Mouse (Mus musculus): ENCODE data around the gene Clk4.

Clk4 gene

DNA sequence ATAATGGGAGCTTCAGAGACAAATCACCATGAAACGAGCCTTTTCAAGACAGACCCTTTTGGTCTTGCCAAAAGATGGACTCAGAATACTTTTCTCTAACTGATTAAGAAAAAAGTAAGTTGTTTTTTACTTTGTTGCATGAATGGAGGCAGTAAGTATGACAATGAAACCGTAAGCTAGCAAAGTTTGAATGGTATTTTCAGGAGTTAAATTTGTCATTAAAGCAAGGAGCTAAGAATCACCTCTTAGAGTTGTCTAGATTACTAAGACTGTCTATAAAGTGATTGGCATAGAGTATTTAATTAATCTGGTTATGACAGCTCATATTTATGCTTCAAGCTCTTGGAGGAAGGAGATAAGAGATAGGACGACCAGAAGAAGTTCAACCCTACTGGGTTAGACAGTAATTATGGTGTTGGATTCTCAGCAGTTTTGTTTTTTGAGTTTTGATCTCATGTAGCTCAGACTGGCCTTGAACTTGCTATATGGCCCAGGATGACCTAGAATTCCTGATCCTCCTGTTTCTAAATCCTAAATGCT, at the start of gene Clk4:
Gene Clk4, plus strand, starts transcription at position 51 of the 540 bp plus-strand sequence.
- peaks cover 15% of the 10 kb centered on the region for H3K36me3 ChIP-seq (ENCODE audit: insufficient read depth, low read length)
- no peaks in the 10 kb centered on the region for H3K9me3 ChIP-seq (ENCODE audit: low read length)
- peaks cover 15% of the 10 kb centered on the region for H3K27me3 ChIP-seq (ENCODE audit: insufficient read depth, low read length)
- peak within 1 kb of the TSS; percentile 91 for H3K4me3 ChIP-seq (replicated peaks; ENCODE audit: low read length)
- TF ChIP-seq NANOG (IDR thresholded peaks at IDR 0.05; ENCODE audit: borderline replicate concordance, low read length) (no peak), CTCF (conservative IDR thresholded peaks at IDR 0.05; ENCODE audit: low read length) (no peak), POU5F1 (IDR thresholded peaks at IDR 0.05; ENCODE audit: borderline replicate concordance, low read length) (no peak)
- H3K4me1 ChIP-seq (replicated peaks; ENCODE audit: low read depth, low read length) = peaks cover 36% of the 10 kb centered on the region

DNA sequence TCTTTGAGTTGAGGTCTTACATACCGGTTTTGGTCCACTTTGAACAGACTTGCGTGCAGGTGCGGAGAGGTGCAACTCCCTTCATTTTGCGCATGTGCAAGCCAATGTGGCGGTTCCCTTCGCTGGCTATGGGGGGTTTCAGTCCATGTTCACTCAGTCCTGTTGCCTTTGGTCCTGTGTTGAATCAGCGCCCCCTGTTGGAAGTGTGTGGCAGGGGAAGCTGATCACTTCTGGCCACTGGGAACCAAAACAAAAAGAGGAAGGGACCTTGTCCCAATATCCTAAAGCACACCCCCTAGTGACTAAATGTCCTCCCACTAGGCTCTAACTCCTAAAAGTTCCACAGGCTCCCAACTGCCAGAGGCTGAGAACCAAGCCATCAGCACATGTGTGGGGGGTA, 47.5 kb upstream of the Clk4 start:
- Histone ChIP-seq H3K9me3 (ENCODE audit: low read length) (no peaks in the 10 kb centered on the region), H3K4me1 (replicated peaks; ENCODE audit: low read depth, low read length) (peaks cover 37% of the 10 kb centered on the region), H3K27me3 (ENCODE audit: insufficient read depth, low read length) (no peaks in the 10 kb centered on the region), H3K4me3 (replicated peaks; ENCODE audit: low read length) (no peak overlapping the region), H3K36me3 (ENCODE audit: insufficient read depth, low read length) (peaks cover 74% of the 10 kb centered on the region)
- TF ChIP-seq POU5F1 (IDR thresholded peaks at IDR 0.05; ENCODE audit: borderline replicate concordance, low read length) (no peak), NANOG (IDR thresholded peaks at IDR 0.05; ENCODE audit: borderline replicate concordance, low read length) (no peak), CTCF (conservative IDR thresholded peaks at IDR 0.05; ENCODE audit: low read length) (peak; percentile 79)

DNA sequence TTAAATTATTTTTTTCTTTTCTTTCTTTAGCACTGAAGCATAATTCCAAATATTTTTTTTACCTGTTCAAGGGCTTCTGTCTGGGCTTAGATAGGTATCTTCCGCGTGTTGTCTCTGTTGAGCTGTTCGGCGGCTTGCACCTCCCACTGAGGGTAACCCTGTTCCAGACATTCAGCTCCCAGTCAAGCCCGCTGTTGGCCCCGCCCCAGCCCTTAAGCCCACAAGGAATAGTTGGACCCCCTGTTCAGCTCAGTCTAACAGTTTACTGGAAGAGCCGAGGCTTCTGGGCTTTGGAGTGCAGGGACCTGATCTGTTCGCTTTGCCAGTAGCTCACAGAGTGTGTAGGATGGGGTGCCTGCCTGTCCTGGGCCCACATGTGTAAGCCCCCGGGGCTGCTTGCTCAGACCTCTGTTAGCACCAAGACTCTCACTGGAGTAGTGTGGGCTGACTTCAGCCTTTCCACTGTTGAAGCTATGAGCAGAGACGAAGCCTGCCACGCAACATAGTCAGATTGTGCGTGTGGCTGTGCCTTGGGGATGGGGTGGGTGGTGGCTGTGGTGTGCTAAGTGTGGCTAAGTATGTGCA, 42.0 kb upstream of the Clk4 start:
- Histone ChIP-seq H3K9me3 (ENCODE audit: low read length) (no peaks in the 10 kb centered on the region), H3K36me3 (ENCODE audit: insufficient read depth, low read length) (peaks cover 54% of the 10 kb centered on the region), H3K4me3 (replicated peaks; ENCODE audit: low read length) (peak overlapping the region; percentile 86), H3K4me1 (replicated peaks; ENCODE audit: low read depth, low read length) (peaks cover 44% of the 10 kb centered on the region), H3K27me3 (ENCODE audit: insufficient read depth, low read length) (no peaks in the 10 kb centered on the region)
- TF ChIP-seq NANOG (IDR thresholded peaks at IDR 0.05; ENCODE audit: borderline replicate concordance, low read length) = no peak

DNA sequence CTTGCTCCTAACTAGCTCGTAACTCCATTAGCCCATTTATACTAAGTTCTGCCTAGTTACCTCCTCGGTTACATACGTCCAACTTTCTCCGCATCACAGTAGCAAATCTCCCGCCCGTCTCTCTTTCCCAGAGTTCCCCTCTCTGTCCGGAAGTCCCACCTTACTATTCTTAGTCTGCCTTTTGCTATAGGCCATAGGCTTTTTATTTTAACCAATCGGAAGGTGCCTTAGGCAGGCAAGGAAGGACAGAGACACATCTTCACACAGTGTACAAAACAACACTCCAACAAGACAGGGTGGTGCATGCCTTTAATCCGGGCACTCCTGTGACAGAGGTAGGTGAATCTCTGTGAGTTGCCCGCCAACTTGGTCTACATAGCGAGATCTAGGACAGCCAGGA, 41.2 kb upstream of the Clk4 start, which contains the start of gene Gm12569:
Gene Gm12569, plus strand, starts transcription at position 166 of the 400 bp plus-strand sequence.
- peaks cover 38% of the 10 kb centered on the region for H3K4me1 ChIP-seq (replicated peaks; ENCODE audit: low read depth, low read length)
- no peaks in the 10 kb centered on the region for H3K9me3 ChIP-seq (ENCODE audit: low read length)
- TF ChIP-seq CTCF (conservative IDR thresholded peaks at IDR 0.05; ENCODE audit: low read length) = no peak
- no peak for TF ChIP-seq NANOG (IDR thresholded peaks at IDR 0.05; ENCODE audit: borderline replicate concordance, low read length)
- TF ChIP-seq POU5F1 (IDR thresholded peaks at IDR 0.05; ENCODE audit: borderline replicate concordance, low read length) = no peak
- peaks cover 48% of the 10 kb centered on the region for H3K36me3 ChIP-seq (ENCODE audit: insufficient read depth, low read length)
- H3K4me3 ChIP-seq (replicated peaks; ENCODE audit: low read length) = peak within 1 kb of the TSS; percentile 86
- no peaks in the 10 kb centered on the region for H3K27me3 ChIP-seq (ENCODE audit: insufficient read depth, low read length)

DNA sequence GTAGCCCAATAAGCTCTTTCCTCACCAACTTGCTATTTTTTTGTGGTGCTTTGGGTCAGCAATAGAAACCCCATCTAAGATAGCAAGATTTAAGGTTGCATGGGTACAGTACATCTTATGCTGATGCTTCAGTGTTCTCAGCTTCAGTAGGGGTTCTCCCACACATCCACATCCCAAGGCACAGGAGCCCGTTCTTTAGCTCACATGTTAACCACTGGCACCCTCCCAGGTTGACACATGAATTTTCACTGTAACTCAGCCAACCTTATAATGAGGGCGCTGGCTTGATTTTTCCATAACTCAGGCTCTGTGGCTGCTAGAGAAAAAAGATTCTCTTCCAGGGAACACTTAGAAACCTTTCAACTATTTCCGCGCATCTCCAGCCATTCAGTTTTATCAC, 34.4 kb upstream of the Clk4 start:
- H3K9me3 ChIP-seq (ENCODE audit: low read length) = no peaks in the 10 kb centered on the region
- H3K4me1 ChIP-seq (replicated peaks; ENCODE audit: low read depth, low read length) = peaks cover 9% of the 10 kb centered on the region
- no peak for TF ChIP-seq POU5F1 (IDR thresholded peaks at IDR 0.05; ENCODE audit: borderline replicate concordance, low read length)
- no peak for TF ChIP-seq NANOG (IDR thresholded peaks at IDR 0.05; ENCODE audit: borderline replicate concordance, low read length)
- no peak for TF ChIP-seq CTCF (conservative IDR thresholded peaks at IDR 0.05; ENCODE audit: low read length)
- peaks cover 15% of the 10 kb centered on the region for H3K36me3 ChIP-seq (ENCODE audit: insufficient read depth, low read length)
- H3K4me3 ChIP-seq (replicated peaks; ENCODE audit: low read length) = no peak overlapping the region
- no peaks in the 10 kb centered on the region for H3K27me3 ChIP-seq (ENCODE audit: insufficient read depth, low read length)

DNA sequence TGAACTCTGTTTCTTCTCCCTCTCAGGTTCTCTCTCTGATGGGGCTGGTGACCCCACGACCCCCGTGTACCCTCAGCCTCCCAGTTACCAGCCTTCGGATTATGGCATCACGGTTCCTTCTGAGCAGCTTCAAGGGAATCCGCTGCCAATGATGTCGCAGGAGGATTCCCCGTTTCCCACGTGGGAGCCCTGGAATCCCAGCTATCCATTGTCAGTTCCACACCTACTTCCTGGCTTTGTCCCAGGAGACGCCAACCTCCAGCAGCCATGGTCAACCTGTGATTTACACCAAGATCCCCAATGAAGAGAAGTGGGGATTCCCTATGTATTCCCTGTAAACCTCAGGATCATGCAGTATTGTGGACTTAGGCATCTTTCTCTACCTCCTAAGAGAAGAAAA, 26.9 kb upstream of the Clk4 start:
- H3K9me3 ChIP-seq (ENCODE audit: low read length) = no peaks in the 10 kb centered on the region
- H3K27me3 ChIP-seq (ENCODE audit: insufficient read depth, low read length) = no peaks in the 10 kb centered on the region
- peaks cover 36% of the 10 kb centered on the region for H3K36me3 ChIP-seq (ENCODE audit: insufficient read depth, low read length)
- no peak for TF ChIP-seq POU5F1 (IDR thresholded peaks at IDR 0.05; ENCODE audit: borderline replicate concordance, low read length)
- TF ChIP-seq NANOG (IDR thresholded peaks at IDR 0.05; ENCODE audit: borderline replicate concordance, low read length) = no peak
- no peak for TF ChIP-seq CTCF (conservative IDR thresholded peaks at IDR 0.05; ENCODE audit: low read length)
- no peak overlapping the region for H3K4me3 ChIP-seq (replicated peaks; ENCODE audit: low read length)
- no peaks in the 10 kb centered on the region for H3K4me1 ChIP-seq (replicated peaks; ENCODE audit: low read depth, low read length)

DNA sequence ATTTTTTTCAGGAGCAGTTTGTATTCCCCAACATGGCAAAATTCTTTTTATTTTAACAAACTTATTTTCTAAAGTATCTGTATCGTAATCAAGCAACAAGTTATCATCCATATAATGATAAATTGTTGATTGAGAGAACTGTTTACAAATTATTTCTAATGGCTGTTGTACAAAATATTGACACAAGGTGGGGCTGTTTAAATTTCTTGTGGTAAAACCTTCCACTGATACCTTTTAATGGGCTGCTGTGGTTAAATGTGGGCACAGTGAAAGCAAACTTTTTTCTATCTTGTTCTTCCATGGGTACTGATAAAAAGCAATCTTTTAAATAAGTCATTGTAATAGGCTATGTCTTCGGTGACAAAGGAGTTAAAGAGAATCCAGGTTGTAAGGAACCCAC, 18.6 kb upstream of the Clk4 start:
- Histone ChIP-seq H3K27me3 (ENCODE audit: insufficient read depth, low read length) (no peaks in the 10 kb centered on the region), H3K4me1 (replicated peaks; ENCODE audit: low read depth, low read length) (no peaks in the 10 kb centered on the region), H3K9me3 (ENCODE audit: low read length) (peaks cover 8% of the 10 kb centered on the region), H3K36me3 (ENCODE audit: insufficient read depth, low read length) (no peaks in the 10 kb centered on the region), H3K4me3 (replicated peaks; ENCODE audit: low read length) (no peak overlapping the region)
- TF ChIP-seq POU5F1 (IDR thresholded peaks at IDR 0.05; ENCODE audit: borderline replicate concordance, low read length) = no peak
- TF ChIP-seq NANOG (IDR thresholded peaks at IDR 0.05; ENCODE audit: borderline replicate concordance, low read length) = no peak
- no peak for TF ChIP-seq CTCF (conservative IDR thresholded peaks at IDR 0.05; ENCODE audit: low read length)

DNA sequence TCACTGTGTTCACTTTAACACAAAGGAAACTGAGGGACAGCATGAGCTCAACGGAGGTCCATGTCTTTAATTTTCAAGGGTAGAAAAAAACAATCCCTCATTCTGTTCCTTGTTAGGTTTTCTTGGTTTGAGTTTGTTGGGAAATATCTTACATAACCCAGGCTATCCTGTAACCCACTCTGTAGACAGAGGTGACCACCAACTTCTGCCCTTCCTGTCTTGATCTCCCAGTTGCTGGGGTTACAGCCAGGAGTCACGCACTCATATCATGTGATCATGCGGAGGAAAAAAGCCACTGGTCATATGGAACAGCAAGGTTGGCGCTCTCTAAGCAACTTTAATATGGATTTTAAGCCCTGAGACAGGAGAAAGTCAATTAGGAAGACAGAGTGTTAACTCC, 4.5 kb upstream of the Clk4 start:
- Histone ChIP-seq H3K4me1 (replicated peaks; ENCODE audit: low read depth, low read length) (no peaks in the 10 kb centered on the region), H3K9me3 (ENCODE audit: low read length) (no peaks in the 10 kb centered on the region), H3K27me3 (ENCODE audit: insufficient read depth, low read length) (peaks cover 17% of the 10 kb centered on the region), H3K4me3 (replicated peaks; ENCODE audit: low read length) (no peak overlapping the region), H3K36me3 (ENCODE audit: insufficient read depth, low read length) (no peaks in the 10 kb centered on the region)
- TF ChIP-seq NANOG (IDR thresholded peaks at IDR 0.05; ENCODE audit: borderline replicate concordance, low read length) (no peak), CTCF (conservative IDR thresholded peaks at IDR 0.05; ENCODE audit: low read length) (no peak), POU5F1 (IDR thresholded peaks at IDR 0.05; ENCODE audit: borderline replicate concordance, low read length) (no peak)

Data from E14TG2a.4 (cell line).